Mouse (Mus musculus): ENCODE data around the gene Ttc30a1. TPM values are rescaled to one million over a fixed set of nuclear protein-coding genes. Genes with fewer than 3 reads are reported as not detected.

Gene Ttc30a1
- polyA plus RNA-seq, 1 experiment = 3.5 TPM

GRCm38 (mm10) chr2:75994841-75995240, 13.1 kb upstream of the Ttc30a1 start:
- H3K27ac ChIP-seq (ENCODE audit: control insufficient read depth, insufficient read depth, low read length) = no peak overlapping the region

GRCm38 (mm10) chr2:75991581-75992205, 9.9 kb upstream of the Ttc30a1 start:
- no peak for TF ChIP-seq CTCF (IDR thresholded peaks at IDR 0.05; ENCODE audit: borderline replicate concordance, control insufficient read depth, extremely low read depth, insufficient read depth, low read length, poor library complexity)
- no peak for TF ChIP-seq POLR2A (IDR thresholded peaks at IDR 0.05; ENCODE audit: control insufficient read depth, extremely low read depth, insufficient read depth, low read length, poor library complexity)
- Histone ChIP-seq H3K27me3 (ENCODE audit: control insufficient read depth, insufficient read depth, low read length) (no peaks in the 10 kb centered on the region), H3K4me1 (replicated peaks; ENCODE audit: control insufficient read depth, insufficient read depth, low read length) (peaks cover 6% of the 10 kb centered on the region; the same call in 1 of the 2 replicates), H3K4me3 (ENCODE audit: control insufficient read depth, insufficient read depth, low read length) (no peak overlapping the region), H3K36me3 (ENCODE audit: control insufficient read depth, insufficient read depth, low read length) (no peaks in the 10 kb centered on the region), H3K27ac (ENCODE audit: control insufficient read depth, insufficient read depth, low read length) (no peak overlapping the region)
- 90% methylated on average over 6 of the region's 6 CpGs for WGBS
- no peak for DNase-seq

More at GRCm38 (mm10) chr2:75994841-75995240, 13.1 kb upstream of the Ttc30a1 start:
- DNase-seq = no peak
- Histone ChIP-seq H3K36me3 (ENCODE audit: control insufficient read depth, insufficient read depth, low read length) (no peaks in the 10 kb centered on the region), H3K4me3 (ENCODE audit: control insufficient read depth, insufficient read depth, low read length) (no peak overlapping the region), H3K4me1 (replicated peaks; ENCODE audit: control insufficient read depth, insufficient read depth, low read length) (peaks cover 6% of the 10 kb centered on the region; the same call in 1 of the 2 replicates), H3K27me3 (ENCODE audit: control insufficient read depth, insufficient read depth, low read length) (no peaks in the 10 kb centered on the region)
- 95% methylated on average over 11 of the region's 11 CpGs for WGBS
- TF ChIP-seq POLR2A (IDR thresholded peaks at IDR 0.05; ENCODE audit: control insufficient read depth, extremely low read depth, insufficient read depth, low read length, poor library complexity) (no peak), CTCF (IDR thresholded peaks at IDR 0.05; ENCODE audit: borderline replicate concordance, control insufficient read depth, extremely low read depth, insufficient read depth, low read length, poor library complexity) (no peak)

GRCm38 (mm10) chr2:75990885-75991539, 9.2 kb upstream of the Ttc30a1 start:
- Histone ChIP-seq H3K36me3 (ENCODE audit: control insufficient read depth, insufficient read depth, low read length) (no peaks in the 10 kb centered on the region), H3K4me3 (ENCODE audit: control insufficient read depth, insufficient read depth, low read length) (no peak overlapping the region), H3K27ac (ENCODE audit: control insufficient read depth, insufficient read depth, low read length) (no peak overlapping the region), H3K27me3 (ENCODE audit: control insufficient read depth, insufficient read depth, low read length) (no peaks in the 10 kb centered on the region), H3K4me1 (replicated peaks; ENCODE audit: control insufficient read depth, insufficient read depth, low read length) (peaks cover 6% of the 10 kb centered on the region; the same call in 1 of the 2 replicates)
- DNase-seq = peak; percentile 70
- WGBS = 41% methylated on average over 13 of the region's 13 CpGs
- TF ChIP-seq CTCF (IDR thresholded peaks at IDR 0.05; ENCODE audit: borderline replicate concordance, control insufficient read depth, extremely low read depth, insufficient read depth, low read length, poor library complexity) (peak; percentile 67; the same call in 1 of the 2 replicates), POLR2A (IDR thresholded peaks at IDR 0.05; ENCODE audit: control insufficient read depth, extremely low read depth, insufficient read depth, low read length, poor library complexity) (no peak)

GRCm38 (mm10) chr2:75989694-75990093, 7.9 kb upstream of the Ttc30a1 start:
- no peak for DNase-seq
- H3K36me3 ChIP-seq (ENCODE audit: control insufficient read depth, insufficient read depth, low read length) = no peaks in the 10 kb centered on the region
- WGBS = 97% methylated on average over 4 of the region's 4 CpGs
- no peak for TF ChIP-seq POLR2A (IDR thresholded peaks at IDR 0.05; ENCODE audit: control insufficient read depth, extremely low read depth, insufficient read depth, low read length, poor library complexity)
- TF ChIP-seq CTCF (IDR thresholded peaks at IDR 0.05; ENCODE audit: borderline replicate concordance, control insufficient read depth, extremely low read depth, insufficient read depth, low read length, poor library complexity) = no peak
- H3K4me3 ChIP-seq (ENCODE audit: control insufficient read depth, insufficient read depth, low read length) = no peak overlapping the region
- H3K27ac ChIP-seq (ENCODE audit: control insufficient read depth, insufficient read depth, low read length) = no peak overlapping the region
- peaks cover 6% of the 10 kb centered on the region; the same call in 1 of the 2 replicates for H3K4me1 ChIP-seq (replicated peaks; ENCODE audit: control insufficient read depth, insufficient read depth, low read length)
- no peaks in the 10 kb centered on the region for H3K27me3 ChIP-seq (ENCODE audit: control insufficient read depth, insufficient read depth, low read length)

- DNase-seq = no peak
- Histone ChIP-seq H3K4me3 (ENCODE audit: control insufficient read depth, insufficient read depth, low read length) (no peak overlapping the region), H3K4me1 (replicated peaks; ENCODE audit: control insufficient read depth, insufficient read depth, low read length) (peaks cover 6% of the 10 kb centered on the region; the same call in 1 of the 2 replicates), H3K36me3 (ENCODE audit: control insufficient read depth, insufficient read depth, low read length) (no peaks in the 10 kb centered on the region), H3K27ac (ENCODE audit: control insufficient read depth, insufficient read depth, low read length) (no peak overlapping the region), H3K27me3 (ENCODE audit: control insufficient read depth, insufficient read depth, low read length) (no peaks in the 10 kb centered on the region)
- WGBS = 70% methylated on average over 7 of the region's 7 CpGs
- no peak for TF ChIP-seq CTCF (IDR thresholded peaks at IDR 0.05; ENCODE audit: borderline replicate concordance, control insufficient read depth, extremely low read depth, insufficient read depth, low read length, poor library complexity)
- no peak for TF ChIP-seq POLR2A (IDR thresholded peaks at IDR 0.05; ENCODE audit: control insufficient read depth, extremely low read depth, insufficient read depth, low read length, poor library complexity)
These were observed 7.1 kb upstream of the Ttc30a1 start for GRCm38 (mm10) chr2:75988779-75989363.

GRCm38 (mm10) chr2:75988378-75988777, 6.6 kb upstream of the Ttc30a1 start:
- TF ChIP-seq POLR2A (IDR thresholded peaks at IDR 0.05; ENCODE audit: control insufficient read depth, extremely low read depth, insufficient read depth, low read length, poor library complexity) (no peak), CTCF (IDR thresholded peaks at IDR 0.05; ENCODE audit: borderline replicate concordance, control insufficient read depth, extremely low read depth, insufficient read depth, low read length, poor library complexity) (no peak)
- Histone ChIP-seq H3K4me3 (ENCODE audit: control insufficient read depth, insufficient read depth, low read length) (no peak overlapping the region), H3K36me3 (ENCODE audit: control insufficient read depth, insufficient read depth, low read length) (no peaks in the 10 kb centered on the region), H3K4me1 (replicated peaks; ENCODE audit: control insufficient read depth, insufficient read depth, low read length) (peaks cover 6% of the 10 kb centered on the region; the same call in 1 of the 2 replicates), H3K27ac (ENCODE audit: control insufficient read depth, insufficient read depth, low read length) (no peak overlapping the region), H3K27me3 (ENCODE audit: control insufficient read depth, insufficient read depth, low read length) (no peaks in the 10 kb centered on the region)
- DNase-seq = no peak
- 81% methylated on average over 4 of the region's 4 CpGs for WGBS
